Mouse (Mus musculus): Measurements from ENCODE around the gene Itpk1. TPM values are rescaled to one million over a fixed set of nuclear protein-coding genes. Genes with fewer than 3 reads are reported as not detected.

The Itpk1 gene
- total RNA-seq, 2 experiments from 2014 or later = 1.2 to 5.3 TPM

- ATAC-seq (replicated peaks; ENCODE audit: low FRiP score, poor library complexity, severe bottlenecking) = no peak
Observed at GRCm38 (mm10) chr12:102575541-102576329, 129.0 kb downstream of the Itpk1 start.

DNA sequence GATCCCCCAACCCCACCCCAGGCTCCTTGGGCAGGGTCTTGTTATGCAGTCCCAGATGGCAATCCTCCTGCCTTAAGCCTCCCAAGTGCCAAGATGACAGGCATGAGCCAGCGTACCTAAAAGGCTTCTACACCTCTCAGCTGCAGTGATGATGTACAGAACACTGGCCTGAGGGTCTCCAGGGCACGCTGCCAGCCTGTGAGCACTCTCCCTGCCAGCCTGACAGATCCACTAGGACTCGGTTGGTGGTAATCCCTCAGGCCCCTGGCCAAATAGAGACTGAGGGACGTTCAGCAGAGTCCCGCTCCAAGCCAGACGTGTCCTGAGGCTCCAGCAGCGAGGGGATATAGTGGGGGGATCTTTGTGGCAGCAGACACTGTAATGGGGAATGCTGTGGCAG, 131.7 kb downstream of the Itpk1 start:
- ATAC-seq (replicated peaks; ENCODE audit: low FRiP score, poor library complexity, severe bottlenecking) = no peak

DNA sequence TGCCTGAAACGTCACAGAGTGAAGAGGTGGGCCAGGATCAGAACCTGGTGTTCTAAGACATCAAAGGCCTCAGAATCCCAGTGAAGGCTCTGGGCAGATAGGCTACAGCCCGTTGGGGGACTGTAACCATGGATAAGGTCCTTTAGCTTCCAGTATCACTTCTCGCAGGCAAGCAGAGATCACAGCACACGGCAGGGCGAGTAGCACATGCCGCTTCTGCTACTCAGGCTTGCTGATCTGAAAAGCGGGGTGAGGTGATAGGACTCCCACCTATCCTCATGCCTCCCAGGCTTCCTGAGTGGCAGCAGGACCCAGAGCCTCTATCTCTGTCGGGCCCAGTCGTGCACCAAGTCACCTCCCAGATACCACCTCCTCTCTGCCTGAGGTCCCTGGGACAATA, 133.1 kb downstream of the Itpk1 start:
- ATAC-seq (replicated peaks; ENCODE audit: low FRiP score, poor library complexity, severe bottlenecking) = no peak

GRCm38 (mm10) chr12:102570734-102571133, 134.0 kb downstream of the Itpk1 start:
- ATAC-seq (replicated peaks; ENCODE audit: low FRiP score, poor library complexity, severe bottlenecking) = no peak

DNA sequence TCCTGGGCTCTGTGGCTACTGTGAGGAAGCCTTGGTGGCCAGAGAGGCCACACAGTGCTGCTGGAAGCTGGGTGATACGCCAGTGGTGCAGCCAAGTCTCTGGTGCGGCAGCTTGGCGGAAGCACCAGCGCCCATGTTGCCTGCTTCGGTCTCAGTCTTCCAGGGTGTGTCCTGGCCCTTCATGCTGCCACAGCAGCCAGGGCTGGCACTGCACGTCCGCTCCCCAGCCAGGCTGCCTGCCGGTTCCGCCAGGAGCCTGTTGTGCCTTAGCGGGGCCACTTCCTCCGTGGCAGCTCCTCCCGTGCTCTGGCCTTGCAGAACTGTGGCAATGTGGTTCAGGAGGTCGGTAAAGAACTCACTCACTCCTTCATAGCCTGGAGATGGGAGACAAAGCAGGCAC, 134.6 kb downstream of the Itpk1 start:
- ATAC-seq (replicated peaks; ENCODE audit: low FRiP score, poor library complexity, severe bottlenecking) = no peak

- ATAC-seq (replicated peaks; ENCODE audit: low FRiP score, poor library complexity, severe bottlenecking) = no peak
Observed at GRCm38 (mm10) chr12:102568219-102568618, 136.5 kb downstream of the Itpk1 start.

DNA sequence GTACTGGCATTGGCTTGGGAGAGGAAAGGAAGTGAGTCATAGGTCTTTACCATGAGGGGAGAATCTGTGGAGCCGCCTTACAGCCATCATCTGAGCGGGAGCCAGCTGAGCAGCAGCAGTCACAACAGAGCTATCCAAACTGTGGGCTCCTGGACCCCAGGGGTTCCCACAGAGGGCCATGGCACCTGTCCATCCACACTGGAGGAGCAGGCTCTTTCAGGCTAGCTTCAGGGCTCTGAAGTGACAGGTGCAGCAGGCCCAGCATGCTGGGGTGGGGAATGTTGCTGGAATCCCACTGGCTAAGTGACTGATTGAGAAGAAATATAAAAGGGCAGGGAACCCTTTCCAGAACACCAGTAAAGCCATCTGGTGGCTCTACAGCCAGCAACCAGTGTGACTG, 137.8 kb downstream of the Itpk1 start:
- no peak for ATAC-seq (replicated peaks; ENCODE audit: low FRiP score, poor library complexity, severe bottlenecking)

- no peak for ATAC-seq (replicated peaks; ENCODE audit: low FRiP score, poor library complexity, severe bottlenecking)
Observed at GRCm38 (mm10) chr12:102565086-102565485, 139.6 kb downstream of the Itpk1 start.

DNA sequence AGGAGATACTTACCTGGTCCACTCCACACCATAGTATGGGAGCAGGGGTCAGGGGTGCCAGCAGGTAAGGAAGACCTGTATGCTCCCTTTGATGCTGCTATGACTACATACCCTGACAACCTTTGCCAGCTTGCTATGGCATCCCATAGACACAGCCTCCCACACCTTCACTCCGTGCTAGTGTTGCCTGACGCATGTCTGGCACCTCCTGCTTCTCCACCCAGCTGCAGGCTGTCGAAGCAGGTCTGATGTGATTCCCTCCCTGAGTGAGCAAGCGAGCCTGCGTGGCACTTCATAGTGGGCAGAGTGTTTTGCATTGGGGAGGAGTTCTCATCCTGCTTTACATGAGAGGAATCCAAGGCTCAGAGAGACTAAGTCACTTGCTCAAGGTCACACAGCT, 147.4 kb downstream of the Itpk1 start:
- no peak for ATAC-seq (replicated peaks; ENCODE audit: low FRiP score, poor library complexity, severe bottlenecking)

DNA sequence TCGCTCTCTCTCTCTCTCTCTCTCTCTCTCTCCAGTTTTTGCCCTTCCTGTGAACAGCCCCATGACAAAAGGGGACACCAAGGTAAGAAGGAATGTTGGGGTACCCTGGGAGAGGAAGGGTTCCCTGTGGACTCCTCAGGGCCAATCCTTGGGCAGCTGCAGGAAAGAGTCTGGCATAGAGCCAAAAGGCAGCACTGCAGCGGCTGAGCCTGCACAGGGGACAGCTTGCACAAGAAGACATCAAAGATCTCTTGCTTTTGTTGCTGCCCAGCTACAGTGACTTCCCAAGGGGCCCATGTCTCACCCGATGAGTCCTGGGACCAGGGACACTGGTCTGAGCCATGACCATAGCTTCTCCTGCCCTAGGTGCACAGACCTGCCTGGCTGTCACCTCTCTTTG, 148.9 kb downstream of the Itpk1 start:
- no peak for ATAC-seq (replicated peaks; ENCODE audit: low FRiP score, poor library complexity, severe bottlenecking)

DNA sequence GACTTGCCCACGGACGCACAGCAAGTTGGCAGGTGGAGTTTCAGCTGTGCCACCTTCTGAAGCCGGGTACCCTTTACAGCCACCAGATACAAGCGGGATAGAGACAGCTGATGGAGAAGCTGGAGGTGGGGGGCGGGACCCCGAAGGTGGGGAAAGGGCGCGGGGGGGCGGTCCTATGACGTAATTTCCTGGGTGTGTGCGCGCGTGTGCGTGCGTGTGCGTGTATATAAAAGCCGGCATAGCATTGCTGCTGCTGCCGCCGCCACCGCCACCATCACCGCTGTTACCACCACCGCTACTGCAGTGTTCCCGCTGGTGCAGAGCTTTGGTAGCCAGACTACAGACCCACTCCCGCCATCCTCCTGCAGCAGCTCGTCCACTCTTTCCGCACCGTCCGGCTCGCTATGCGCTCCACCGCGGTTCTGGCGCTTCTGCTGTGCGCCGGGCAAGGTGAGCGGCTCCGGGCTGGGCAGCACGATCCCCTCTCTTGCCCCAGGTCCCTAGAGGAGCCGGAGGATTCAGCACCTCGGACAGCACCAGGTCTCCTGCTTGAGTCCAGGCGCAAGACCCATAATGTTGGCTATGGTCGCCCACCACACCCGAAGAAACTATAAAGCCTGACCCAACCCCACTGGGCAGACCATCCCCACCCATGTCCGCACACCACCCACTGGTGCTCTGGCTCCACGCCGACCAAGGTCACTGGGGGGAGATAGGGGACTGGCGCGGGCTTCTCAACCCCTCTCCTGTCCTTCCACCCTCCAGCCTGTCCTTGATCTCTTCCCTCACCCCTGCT, 149.8 kb downstream of the Itpk1 start, which contains the start of gene Chga:
TSS of gene Chga (plus strand) at position 249 of the 796 bp plus-strand sequence.
- no peak for ATAC-seq (replicated peaks; ENCODE audit: low FRiP score, poor library complexity, severe bottlenecking)

DNA sequence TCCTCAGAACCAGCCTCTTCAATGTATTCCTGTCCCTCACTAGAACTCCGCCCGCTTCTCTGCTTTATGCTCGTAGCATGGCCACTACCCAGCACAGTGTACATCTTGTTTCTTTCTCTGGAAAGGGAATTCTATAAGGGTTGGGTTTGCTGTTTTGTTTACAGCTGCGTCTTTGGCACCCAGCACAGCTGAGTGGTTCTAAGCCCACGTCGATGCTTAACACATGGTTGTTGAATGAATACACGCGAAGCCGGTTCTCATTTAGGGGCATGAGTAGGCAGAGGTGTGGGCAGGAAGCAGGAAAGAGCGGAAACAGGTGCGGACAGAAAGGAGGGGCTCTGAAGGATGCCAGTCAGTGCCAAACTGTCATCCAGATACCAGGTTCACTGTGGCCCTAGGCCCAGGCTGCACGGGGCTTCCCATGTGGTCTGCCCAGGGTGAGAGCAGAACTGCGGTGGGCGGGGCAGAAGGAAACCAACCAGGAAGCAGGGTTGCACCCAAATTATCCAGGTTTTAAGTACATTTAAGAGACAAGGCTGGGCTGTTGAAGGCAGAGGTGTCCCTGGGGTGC, 150.9 kb downstream of the Itpk1 start:
- ATAC-seq (replicated peaks; ENCODE audit: low FRiP score, poor library complexity, severe bottlenecking) = no peak

GRCm38 (mm10) chr12:102552001-102552400, 152.7 kb downstream of the Itpk1 start:
- no peak for ATAC-seq (replicated peaks; ENCODE audit: low FRiP score, poor library complexity, severe bottlenecking)

DNA sequence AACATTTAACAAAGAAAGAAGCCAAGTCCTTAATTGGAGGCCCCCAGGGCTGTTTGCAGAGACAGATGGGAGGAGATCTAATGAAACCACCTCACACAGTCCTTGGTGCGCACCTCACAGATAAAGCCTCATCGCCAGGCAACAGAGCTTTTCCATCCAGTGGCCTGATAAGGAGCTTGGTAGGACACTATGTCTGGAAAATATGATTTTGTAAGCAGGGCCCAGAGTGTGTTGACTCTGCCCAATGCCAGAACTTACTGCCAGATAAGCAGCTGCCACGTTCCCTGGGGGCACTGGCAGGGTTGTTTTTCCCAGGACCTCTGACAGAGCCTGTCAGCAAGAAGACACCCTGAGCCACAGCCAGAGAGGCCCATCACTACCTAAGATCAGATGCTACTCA, 153.5 kb downstream of the Itpk1 start:
- no peak for ATAC-seq (replicated peaks; ENCODE audit: low FRiP score, poor library complexity, severe bottlenecking)

DNA sequence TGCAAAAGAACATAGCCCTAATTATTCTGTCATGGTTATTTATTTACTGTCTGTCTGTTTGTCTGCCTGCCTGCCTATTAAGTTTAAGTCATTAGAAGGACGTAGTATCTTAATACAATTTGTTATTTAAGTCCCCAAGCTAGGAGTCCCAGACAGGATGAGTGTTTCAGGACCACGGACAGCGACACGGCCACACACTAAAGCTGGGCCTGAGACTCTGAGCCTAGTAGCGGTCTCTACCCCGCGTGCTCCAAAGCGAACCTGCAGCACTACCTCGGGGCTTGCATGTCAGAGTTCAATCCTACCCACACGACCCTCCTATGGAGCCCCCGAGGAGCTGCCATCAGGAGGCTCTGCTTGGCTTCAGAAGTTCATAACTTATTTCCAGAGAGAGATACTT, 154.2 kb downstream of the Itpk1 start:
- no peak for ATAC-seq (replicated peaks; ENCODE audit: low FRiP score, poor library complexity, severe bottlenecking)

DNA sequence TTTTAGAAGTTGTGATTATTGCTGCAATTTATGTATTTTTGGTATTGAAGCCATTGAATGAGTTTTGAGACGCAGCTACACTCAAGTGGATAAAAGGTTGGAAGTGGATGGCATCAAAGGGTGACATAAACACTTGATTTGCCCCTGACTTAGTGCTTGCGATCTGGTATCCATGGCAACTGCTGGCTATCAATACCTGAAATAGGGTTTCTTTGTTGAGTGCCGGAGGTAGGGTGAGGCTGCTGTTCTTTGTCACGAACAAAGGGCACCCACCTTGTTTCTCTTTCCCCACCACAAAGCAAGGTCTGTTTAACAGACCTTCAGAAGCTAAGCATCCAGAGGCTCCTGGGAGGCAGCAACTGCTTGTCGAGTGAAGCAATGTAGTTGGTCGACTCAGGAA, 159.6 kb downstream of the Itpk1 start:
- ATAC-seq (replicated peaks; ENCODE audit: low FRiP score, poor library complexity, severe bottlenecking) = no peak

DNA sequence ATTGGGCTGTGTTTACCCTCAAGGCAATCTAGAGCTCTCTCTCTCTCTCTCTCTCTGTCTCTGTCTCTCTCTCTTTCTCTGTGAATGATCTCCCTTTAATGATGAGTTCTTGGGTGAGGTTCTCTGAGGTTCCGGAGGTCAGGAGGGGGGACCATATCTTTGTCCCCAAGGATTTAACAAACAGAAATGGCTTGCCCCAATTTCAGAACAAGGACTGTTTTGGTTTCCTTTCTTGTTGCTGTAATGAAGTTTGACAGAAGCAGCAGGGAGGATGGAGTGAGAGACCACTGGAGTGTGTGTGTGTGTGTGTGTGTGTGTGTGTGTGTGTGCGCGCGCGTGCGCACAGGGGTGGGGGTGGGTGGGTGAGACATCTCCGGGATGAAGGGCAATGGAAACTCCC, 163.6 kb downstream of the Itpk1 start:
- ATAC-seq (replicated peaks; ENCODE audit: low FRiP score, poor library complexity, severe bottlenecking) = no peak

DNA sequence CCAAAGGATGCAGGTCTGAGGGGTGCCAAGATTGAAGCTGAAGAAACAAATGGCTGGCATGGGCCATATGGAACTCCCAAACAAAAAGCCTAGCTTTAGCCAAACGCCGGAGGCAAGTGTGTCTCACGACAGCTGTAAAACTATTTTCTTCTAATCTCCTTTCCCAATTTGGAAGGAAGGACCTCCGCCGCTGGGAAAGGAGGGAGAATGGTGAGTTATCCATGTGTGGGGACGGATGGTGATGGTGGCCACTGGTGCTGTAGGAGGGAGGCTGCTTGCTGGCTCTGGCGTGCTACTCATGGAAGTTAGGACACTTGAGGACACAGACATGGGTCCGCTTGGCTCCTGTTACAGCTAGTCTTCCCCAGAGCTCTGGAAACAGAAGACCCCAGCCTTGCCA, 164.5 kb downstream of the Itpk1 start:
- ATAC-seq (replicated peaks; ENCODE audit: low FRiP score, poor library complexity, severe bottlenecking) = no peak

- no peak for ATAC-seq (replicated peaks; ENCODE audit: low FRiP score, poor library complexity, severe bottlenecking)
Observed at GRCm38 (mm10) chr12:102535796-102536195, 168.9 kb downstream of the Itpk1 start.

- no peak for ATAC-seq (replicated peaks; ENCODE audit: low FRiP score, poor library complexity, severe bottlenecking)
Observed at GRCm38 (mm10) chr12:102527989-102528388, 176.7 kb downstream of the Itpk1 start.

- ATAC-seq (replicated peaks; ENCODE audit: low FRiP score, poor library complexity, severe bottlenecking) = no peak
Observed at GRCm38 (mm10) chr12:102524760-102525159, 180.0 kb downstream of the Itpk1 start.

Measured in erythroblast, adult 5-6 weeks (primary cell).